Mouse (Mus musculus) thymus, postnatal 0 days (tissue): ENCODE data around the gene Rcan1. TPM values are rescaled to one million over a fixed set of nuclear protein-coding genes. Genes with fewer than 3 reads are reported as not detected.
A peak's percentile ranks its signal among the peaks of the same experiment; 100 is the strongest.

Experiments
- DNase-seq: peaks from one replicate; pipeline ENCODE4 v3.0.0-alpha.2; 2015; ENCODE audit warnings: low spot score
- polyA plus RNA-seq: library from polyadenylated mRNA; unstranded; fragments of >200 nt; fragmentation: Nextera tagmentation; extraction: Ambion mirVana; gene quantifications from 2 replicates; pipeline ENCODE4 v1.2.1, GENCODE M21; 2015

Gene Rcan1
- polyA plus RNA-seq, 1 experiment from 2014 or later, result 29.3 TPM

DNA sequence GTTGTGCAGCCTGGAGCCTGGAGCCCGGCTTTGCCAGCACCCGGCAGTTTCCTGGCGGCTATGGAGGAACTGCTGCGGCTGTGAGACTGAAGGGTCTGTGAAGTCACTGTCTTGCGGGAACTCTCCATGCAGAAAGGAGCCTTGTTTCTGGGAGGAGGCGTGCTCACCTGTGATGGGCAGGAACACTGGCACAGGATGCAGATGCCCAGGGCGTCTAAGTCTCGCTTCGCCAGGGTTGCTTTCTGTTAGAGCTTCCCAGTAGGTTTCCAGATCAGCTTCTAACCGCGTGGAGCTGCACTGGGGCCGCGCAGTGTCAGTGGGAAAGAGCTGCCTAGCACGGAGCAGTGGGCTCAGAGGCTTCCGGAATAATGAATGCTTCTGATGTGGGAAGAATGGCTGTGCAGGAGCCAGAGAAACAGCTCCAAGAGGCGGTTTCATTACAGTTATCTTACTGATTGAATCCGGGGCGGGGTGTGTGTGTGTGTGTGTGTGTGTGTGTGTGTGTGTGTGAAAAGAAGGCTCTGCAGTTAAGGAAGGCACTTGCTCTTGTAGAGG is 35.2 kb downstream of the Rcan1 start:
- no peak for DNase-seq

DNA sequence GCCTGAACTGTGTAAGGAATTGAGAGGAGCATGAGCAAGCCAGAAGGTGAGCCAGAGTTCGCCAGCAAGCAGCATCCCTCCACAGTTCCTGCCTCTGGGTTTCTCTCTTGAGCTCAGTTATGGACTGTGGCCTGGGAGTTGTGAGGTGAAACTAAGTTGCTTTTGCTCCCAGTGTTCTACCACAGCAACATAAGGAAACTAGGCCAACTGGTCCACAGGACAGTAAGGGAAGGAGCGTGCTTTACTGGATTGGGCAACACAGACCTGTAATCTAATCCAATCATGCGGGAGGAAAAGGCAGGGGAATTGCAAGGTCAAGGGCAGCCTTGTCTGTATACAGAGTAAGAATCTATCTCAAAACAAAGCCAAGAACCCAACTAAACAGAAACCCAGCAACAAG is 37.5 kb downstream of the Rcan1 start:
- DNase-seq, result no peak

DNA sequence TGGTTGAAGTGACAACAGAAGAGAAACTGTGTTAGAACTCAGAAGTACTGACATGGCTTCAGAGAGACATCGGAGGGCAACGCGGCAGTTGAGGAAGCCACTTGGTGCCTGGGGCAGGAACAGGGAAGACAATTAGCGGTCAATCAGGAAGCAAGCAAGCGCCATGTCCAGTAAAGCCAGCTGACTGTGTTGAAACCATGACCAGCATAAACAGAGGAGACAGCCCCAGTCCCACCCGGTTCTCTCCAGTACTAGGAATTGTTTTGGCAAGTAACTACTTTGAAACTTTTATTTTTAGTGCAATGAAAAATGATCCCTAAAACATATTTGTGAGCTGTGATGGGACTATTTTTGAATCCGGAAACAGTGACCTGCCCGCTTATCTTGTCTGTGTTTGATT is 39.9 kb downstream of the Rcan1 start:
- no peak for DNase-seq

DNA sequence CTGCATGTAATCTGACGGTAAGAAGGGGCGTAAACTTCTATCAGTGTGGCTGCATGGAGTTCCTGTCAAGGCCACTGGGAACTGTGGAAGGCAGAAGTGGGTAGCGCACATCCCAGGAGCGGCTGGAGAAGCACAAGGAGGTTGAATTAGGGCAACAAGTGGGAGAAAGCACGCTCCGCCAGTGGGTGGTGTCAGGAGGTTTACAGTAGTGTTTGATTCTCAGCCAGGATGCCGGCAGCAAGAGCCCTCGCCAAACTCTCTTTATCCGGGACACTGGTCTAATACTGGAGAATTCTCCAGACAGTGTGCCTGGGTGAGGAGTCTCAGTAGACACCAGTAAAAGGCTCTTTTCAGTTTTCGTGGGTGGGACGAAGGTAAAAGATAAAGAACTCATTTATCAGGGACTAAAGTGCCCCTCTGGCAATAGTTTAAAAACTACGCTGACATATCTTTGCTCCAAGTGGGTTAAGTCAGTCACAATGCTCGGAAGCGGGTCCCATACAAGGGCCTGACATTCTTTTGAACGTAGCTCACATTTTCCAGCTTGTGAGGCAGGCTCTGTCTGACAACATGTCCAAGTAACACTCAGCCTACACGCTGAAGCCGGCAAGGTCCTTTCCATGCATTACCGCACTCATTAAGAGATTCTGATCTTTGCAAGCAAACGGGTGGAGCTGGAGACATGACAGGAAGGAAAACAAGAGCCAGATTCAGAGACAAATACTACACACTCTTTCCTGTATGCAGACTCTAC is 42.3 kb downstream of the Rcan1 start:
- no peak for DNase-seq

DNA sequence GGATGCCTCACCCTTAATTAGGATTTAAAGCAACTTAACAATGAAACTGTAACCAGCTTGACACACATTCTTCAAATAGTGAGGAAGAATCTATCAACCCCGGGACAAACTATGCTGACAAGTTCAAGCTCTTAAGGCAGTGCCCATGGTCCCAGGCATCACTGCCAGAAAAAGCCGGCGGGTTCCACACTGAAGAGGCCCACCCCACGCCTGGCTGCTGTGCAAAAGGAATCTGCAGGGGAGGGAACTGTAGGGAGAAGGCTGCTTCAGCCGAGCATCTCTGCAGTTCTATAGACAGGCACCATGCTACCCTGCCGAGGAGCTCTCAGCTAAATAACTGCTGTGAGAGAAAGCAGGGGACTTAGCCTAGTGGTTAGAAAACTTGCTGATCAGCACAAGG is 44.0 kb downstream of the Rcan1 start:
- no peak for DNase-seq

DNA sequence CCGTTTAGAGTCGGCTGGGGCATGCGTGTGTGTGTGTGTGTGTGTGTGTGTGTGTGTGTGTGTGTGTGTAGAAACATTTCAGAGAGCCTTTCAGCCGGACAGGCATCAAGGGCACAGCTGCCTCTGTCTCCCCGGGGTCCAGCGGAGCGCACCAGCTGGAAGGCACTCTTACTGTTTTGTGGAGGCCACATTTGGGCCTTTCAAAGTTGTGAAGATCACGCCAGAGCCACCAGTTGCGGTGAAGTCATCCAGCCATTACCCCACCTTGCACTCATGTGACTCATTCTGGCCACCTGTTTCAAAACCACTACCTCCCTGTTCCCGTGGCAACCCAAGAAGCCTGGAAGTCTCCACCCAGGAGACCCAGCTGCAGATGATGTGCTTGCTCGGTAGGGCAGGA is 44.8 kb downstream of the Rcan1 start:
- DNase-seq, result peak; percentile 9

DNA sequence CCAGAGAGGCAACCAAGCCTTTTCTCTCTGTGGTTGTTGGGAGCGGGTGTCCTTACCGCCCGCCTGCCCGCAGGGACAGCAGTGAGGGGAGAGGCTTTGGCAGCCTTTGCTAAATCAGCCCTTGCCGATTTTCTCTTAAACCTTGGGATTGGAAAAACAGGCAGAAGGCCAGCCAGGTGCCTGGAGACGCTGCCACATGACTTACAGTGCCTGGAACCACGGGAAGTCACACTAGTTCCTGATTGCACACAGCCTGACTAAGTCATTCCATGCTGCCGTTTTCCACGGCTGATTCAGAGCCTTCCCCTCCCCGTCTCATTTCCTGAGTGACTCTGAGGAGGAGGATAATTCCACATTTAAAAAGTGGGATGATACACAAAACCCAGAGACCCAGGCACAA is 47.3 kb downstream of the Rcan1 start:
- no peak for DNase-seq

DNA sequence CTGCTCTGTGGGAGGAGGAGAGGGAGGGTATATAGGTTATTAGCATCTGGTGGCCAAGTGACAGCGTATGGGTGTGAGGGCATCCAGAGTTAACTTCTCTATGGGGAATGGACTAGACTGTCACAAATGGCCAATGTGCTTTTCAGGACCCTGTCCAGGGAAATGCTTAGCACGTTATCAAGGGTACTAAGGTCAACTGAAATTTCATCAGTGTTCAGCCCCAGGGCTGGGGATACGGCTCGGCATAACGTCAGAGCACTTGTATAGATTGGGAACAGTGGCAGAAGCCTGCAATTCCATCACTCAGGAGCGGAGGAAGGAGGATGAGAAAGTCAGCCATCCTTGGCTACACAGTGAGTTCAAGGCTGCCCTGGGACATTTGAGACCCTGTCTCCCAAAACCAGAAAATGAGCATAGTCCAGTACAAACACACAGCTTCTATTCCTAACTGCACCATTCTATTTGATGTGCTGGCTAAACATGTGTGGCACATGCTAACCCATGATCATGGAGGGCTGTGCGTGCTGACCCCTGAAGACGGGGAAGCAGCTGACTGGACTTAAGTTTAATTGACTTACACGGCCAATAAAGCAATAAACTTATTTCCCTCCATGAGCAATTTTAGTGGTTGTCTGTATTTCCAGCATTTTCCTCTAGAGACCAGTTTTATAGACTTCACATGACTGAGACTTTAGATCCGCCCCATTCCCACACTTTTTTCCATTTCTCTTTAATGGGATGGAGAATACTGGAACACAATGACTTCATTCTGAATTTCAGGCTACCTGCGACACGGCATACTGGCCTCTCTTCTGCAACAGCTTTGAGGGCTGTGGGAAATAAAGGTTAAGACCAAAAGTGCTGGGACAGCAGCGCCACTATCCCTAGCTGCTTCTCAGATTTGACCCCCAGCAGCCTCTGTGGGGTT is 48.0 kb downstream of the Rcan1 start:
- no peak for DNase-seq

DNA sequence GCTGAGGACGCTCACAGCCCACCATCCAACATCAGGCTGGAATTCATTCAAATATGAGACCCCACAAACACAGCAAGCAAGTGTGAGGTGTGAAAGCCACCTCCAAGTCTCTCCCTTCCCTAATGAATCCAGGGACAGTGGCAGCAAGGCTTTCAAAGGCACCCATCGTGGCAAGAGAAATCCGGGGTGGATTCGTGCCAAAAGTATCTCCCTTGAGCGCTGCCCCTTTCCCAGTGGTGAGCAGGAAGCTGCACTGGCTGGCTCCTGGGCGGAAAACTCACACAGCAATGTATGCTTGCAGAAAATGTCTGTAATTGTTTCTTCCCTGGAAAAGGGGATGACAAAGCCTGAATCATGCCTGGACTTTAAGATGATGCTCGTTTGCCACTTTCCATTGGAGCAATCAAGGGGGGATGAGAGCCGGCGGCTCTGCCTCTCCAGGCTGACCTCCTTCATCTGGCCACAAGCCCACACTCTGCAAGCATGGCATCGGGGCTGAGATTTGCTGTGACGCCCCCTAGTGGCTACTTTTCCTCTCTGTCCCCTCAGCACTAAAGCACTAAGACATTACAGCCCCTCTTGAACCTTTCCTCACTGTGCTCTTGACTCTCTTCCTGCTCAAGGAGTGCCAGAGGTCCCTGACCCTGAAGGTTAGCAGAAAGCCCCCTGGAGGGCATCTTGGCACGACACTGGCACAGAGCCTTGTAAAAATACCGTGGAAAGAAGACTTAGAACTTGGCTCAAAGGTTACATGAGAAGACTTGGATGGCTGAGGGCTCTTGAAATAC is 49.3 kb downstream of the Rcan1 start:
- no peak for DNase-seq

DNA sequence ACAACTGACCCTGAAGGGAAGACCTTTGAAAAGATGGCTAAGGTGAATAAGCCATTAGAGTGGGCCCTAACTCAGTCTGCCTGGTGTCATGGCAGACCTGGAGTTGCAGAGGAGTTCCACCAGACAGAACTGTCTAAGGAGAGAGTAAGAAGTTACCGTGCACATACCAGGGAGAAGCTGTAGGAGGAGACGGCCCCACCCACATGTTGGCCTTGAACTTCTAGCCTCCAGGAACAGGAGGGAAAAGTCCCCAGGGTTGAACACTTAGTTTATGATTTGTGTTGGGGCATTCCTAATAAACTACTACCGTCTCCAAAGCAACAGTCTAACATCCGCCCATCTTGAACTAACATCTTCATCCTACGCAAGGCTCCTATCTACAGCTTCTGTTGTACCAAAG is 50.0 kb downstream of the Rcan1 start:
- DNase-seq, result no peak

DNA sequence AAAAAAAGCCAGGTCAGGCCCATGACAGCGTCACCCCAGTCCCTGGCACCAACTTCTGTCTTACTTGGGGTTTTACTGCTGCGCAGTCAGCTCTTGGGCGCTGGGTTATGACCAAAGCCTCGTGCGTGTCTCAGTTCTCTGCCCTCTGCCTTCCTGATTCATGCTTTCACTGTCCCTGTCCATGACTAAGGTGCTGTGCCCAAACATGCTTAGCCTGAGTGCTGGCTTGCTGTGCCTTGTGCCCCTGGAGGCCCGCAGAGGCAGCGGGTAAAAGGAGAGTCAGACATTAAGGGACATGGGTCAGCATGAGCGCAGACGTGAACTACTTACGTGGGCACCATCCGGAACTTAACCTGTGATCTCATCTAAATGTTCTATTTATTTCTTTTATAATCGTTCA is 51.6 kb downstream of the Rcan1 start:
- no peak for DNase-seq

DNA sequence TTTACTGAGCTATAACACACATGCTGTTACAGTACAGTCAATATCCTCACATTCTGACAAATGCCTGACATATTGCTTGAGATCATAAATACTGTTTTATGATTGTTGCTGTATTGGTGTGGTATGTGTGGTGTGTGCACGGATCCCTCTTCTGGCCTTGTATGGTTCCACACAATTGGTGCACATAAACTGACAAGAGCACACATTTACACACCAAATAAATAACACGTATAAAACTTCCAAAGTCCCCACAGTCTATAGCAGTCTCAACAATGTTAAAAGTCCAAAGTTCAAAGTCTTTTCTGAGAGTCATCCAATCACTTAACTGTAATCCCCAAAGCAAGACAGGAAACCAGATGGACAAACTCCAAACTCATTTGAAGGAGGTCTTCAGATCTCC is 53.4 kb downstream of the Rcan1 start:
- no peak for DNase-seq

DNA sequence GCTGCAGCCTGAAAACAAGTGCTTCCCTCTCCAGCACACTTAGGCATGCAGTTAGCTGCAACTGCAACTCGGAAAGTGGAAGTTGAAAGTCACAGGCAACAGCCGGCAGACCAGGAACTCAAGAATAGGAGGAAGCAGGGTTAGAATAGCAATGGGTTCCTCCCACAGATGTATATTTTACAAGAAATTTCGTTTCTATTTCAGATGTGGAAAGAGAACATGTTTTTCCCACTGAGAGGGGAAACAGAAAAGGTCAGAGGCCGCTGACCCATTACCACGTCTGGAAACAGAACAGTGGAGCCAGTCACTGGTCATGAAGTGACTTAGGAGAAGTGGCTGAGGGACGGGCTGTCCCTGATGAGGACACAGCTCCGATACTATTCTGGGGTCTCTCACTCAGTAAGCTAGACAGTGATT is 55.0 kb downstream of the Rcan1 start:
- DNase-seq, result no peak

DNA sequence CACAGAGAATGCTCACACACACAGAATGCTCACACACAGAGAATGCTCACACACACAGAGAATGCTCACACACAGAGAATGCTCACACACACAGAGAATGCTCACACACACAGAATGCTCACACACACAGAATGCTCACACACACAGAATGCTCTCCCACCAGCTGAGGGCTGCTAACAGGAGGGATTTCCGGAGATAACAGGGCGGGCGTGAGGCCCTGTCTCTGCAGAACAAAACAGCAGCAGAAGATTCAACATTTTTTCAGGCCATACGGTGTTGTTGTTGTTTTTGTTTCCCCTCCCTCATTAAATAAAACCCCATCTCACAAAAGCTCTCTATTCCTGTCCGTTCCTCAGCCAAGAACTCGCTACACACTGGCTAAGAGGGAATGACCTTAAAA is 55.6 kb downstream of the Rcan1 start:
- peak; percentile 38 for DNase-seq

DNA sequence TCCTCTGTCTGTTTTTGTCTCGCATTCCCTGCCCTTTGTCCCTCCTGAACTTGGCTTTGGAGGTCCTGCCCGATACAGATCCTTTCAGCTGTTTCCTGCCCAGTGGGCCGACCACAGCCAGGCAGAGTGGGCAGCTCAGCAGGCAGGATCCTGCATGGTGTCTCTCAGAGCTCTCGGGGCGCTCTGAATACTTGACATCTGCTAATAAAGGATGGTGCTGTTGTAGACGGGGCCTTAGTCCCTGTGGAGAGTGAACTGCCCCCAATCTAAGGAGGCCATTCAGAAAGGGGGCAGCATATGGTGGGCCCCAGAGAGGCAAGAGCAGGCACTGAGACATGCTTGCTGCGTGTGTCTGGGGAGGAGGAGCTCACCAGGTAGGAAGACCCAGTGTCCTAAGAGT is 57.8 kb downstream of the Rcan1 start:
- no peak for DNase-seq

DNA sequence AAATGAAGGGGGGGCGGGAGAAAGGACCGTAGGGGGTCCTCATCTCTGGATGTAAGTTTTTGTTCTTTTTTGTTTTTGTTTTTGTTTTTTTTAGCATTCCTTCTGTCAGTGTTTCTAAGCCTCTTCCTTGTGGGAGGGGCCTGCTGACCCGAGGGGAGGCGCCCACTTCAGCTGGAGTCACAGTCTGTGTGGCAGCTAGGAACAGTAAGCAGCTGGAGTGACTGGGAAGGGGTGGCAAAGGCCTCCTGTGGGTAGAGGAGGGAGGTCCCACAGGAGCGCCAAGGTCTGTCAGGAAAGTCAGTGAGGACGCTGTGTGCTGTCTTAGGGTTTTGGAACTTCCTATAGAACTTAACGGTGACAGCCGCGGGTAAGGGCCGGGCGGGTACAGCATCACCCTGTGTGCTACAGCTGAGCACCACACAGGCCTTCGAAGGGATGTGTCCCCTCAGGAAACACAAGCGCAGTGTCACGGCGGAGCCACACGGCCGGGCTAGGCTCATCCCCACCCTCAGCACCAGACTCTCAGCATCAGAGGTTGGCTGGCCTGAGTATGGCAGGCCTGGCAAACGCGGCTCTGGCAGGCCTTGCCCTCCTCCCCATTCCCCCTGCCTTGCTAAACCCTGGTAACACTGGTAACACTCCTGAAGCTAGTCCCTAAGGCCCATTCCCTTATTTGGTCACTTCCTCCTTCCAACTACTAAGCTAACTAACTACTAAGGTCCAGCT is 58.5 kb downstream of the Rcan1 start:
- no peak for DNase-seq

DNA sequence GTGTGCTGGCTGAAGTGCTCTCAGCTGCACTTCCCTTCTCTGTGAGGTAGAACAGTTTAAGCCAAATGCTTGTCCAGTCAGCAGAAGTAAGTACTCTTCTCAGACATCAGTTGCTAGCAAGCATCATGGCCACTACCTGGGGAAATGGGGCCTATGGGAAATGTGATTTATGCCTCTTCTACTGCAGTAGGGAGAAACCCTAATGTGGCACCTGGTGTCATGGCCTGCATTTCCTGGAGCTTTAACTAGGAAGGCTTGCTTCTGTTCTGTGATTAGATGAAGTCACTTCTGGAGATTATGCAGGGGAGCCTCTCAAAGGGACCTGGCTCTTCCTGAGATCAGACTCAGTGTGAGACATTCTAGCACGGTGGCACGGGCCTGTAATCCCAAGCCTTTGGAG is 60.3 kb downstream of the Rcan1 start:
- DNase-seq, result no peak

DNA sequence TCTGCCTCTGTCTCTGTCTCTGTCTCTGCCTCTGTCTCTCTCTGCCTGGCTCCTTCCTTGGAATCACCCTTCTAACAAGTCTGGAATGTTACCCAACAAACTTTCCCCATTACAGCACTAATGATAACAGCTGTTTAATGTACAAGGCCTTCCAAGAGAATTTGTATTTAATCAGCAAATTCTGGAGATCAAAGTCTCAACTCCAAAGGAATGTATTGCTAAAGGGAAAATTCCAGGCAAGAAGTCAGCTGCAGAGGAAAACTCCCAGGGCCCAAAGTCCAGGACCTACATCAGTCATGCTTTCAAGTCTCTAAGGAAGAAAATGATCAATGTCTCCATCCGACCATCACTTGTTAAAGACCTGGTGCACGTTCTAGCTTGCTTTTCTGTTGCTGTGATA is 62.8 kb downstream of the Rcan1 start:
- DNase-seq, result no peak

DNA sequence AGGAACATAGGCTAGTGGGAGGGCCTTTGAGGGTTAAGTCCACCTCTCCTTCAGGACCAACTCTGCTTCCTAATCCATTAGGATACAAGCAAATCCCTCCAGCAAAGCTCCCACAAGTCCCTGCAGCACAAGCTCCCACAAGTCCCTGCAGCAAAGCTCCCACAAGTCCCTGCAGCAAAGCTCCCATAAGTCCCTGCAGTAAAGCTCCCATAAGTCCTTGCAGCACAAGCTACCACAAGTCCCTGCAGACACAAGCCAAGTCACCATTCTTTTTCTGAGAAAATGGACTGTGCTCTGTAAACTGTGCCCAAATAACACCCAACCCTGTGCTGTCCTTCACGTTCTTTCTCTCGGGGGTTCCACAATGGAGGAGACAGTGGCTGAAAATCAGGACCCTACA is 66.5 kb downstream of the Rcan1 start:
- DNase-seq, result no peak

DNA sequence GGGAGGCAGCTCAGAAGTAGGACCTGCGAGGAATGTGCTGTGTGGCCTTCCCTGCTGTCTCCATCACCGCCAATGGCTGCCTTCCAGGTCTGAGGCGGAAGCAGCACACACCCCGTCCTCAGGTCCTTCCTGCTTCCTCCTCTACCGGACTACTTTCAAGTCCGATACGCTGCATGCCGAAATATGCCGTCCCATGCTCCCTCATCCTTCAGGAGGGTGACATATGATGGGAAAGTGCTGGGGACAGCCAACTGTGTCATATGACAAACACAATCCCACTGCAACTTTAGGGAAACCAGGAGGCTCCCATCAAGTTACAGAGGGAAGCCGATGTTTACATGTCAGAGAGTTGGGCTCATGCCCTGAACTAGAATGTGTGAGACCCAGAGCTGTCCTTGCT is 67.6 kb downstream of the Rcan1 start:
- no peak for DNase-seq

DNA sequence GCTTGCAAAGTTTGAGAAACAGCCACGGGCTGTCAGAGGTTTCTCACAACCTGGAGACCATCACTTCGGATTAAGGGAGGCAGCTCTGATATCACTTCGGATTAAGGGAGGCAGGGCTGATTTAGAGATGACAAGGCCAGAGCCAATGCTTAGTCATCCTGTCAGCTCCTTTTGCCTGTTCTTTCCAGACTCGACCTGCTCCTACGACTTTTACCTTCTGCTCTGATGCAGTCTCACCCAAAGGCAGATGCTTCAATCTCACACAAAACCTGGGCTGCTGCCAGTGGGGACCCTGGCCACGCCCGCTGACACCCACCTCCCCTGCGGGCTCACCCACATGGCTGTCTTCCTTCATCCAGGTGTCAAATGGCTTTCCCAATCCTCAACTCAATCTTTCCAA is 68.5 kb downstream of the Rcan1 start:
- DNase-seq, result no peak
